Mouse (Mus musculus): ENCODE results near the gene Zfp768.

GRCm38 (mm10) chr7:127344371-127344770 is 1.0 kb downstream of the Zfp768 start:
- TF ChIP-seq CTCF (IDR thresholded peaks at IDR 0.05; ENCODE audit: borderline replicate concordance, insufficient read depth, low read depth, low read length) (no peak), POLR2A (IDR thresholded peaks at IDR 0.05; ENCODE audit: borderline replicate concordance, insufficient read depth, low read length) (no peak)
